Mouse (Mus musculus) CH12F3 (cell line): ENCODE results near the gene Gm4201.
"Not testable (repeated sequence)": the region's sequence is repeated elsewhere in the genome, so short reads cannot be mapped to it uniquely, and the experiment has no call there.

ENCODE experiments used
- in situ Hi-C: fragments of 300-500 bp; cut with MboI; formaldehyde crosslinking; loops from 2 replicates; pipeline ENCODE4 v1.14.3; 2020; ENCODE audit warnings: low sequenced_read_pairs

Gene Gm4201

GRCm38 (mm10) chr7:22565243-22565642 lies at the start of gene Gm4201:
Gene Gm4201 (minus strand): TSS chr7:22565343.
- in situ Hi-C loops, result not testable (repeated sequence)

GRCm38 (mm10) chr7:22588027-22588426 lies 22.9 kb upstream of the Gm4201 start, which contains the start of gene Gm4565:
Gene Gm4565 (minus strand): TSS chr7:22588127.
- in situ Hi-C loops, result not testable (repeated sequence)

- in situ Hi-C loops, result not testable (repeated sequence)
These were observed 30.4 kb downstream of the Gm4201 start, which contains the start of gene Gm8677 for GRCm38 (mm10) chr7:22534787-22535186. Gene Gm8677 (minus strand): TSS chr7:22534887.

- in situ Hi-C loops, result not testable (repeated sequence)
These were observed 42.5 kb downstream of the Gm4201 start, which contains the start of gene Vmn1r152 for GRCm38 (mm10) chr7:22522667-22523066. Gene Vmn1r152 (plus strand): TSS chr7:22522967.
